Mouse (Mus musculus) limb, embryonic 14.5 days (tissue): ENCODE measurements around the gene Serpina16. TPM values are rescaled to one million over a fixed set of nuclear protein-coding genes. Genes with fewer than 3 reads are reported as not detected.
A peak's percentile ranks its signal among the peaks of the same experiment; 100 is the strongest.
"Not testable (repeated sequence)": the region's sequence is repeated elsewhere in the genome, so short reads cannot be mapped to it uniquely, and the experiment has no call there.

Experiments used
- ATAC-seq: fragments of 200-750 bp; cut with Nextera tagmentation; 2 replicates; pipeline ENCODE4 v1.8.0; 2017; ENCODE audit warnings: low read depth, moderate number of reproducible peaks, moderate TSS enrichment; ENCODE audit not compliant: low FRiP score
- DNase-seq: peaks from one replicate; pipeline ENCODE4 v3.0.0-alpha.2; 2015; ENCODE audit warnings: low spot score
- H3K27ac ChIP-seq: fragments of 300-500 bp; sonication (generic); replicated peaks from 2 replicates; pipeline ENCODE4 v1.5.1; 2014; ENCODE audit warnings: low read depth, mild to moderate bottlenecking, low read length, moderate library complexity, mixed read lengths
- H3K27me3 ChIP-seq: fragments of 300-500 bp; sonication (generic); 2 replicates; pipeline ENCODE4 v1.6.1; 2014; ENCODE audit warnings: low read length, mixed read lengths; ENCODE audit not compliant: control insufficient read depth, insufficient read depth
- H3K36me3 ChIP-seq: fragments of 300-500 bp; sonication (generic); 2 replicates; pipeline ENCODE4 v1.6.1; 2014; ENCODE audit warnings: mild to moderate bottlenecking, low read length, moderate library complexity, mixed read lengths; ENCODE audit not compliant: control insufficient read depth, insufficient read depth
- H3K4me1 ChIP-seq: fragments of 300-500 bp; sonication (generic); 2 replicates; pipeline ENCODE4 v1.6.1; 2014; ENCODE audit warnings: antibody characterized with exemption, low read length, mixed read lengths; ENCODE audit not compliant: control insufficient read depth, insufficient read depth
- H3K4me2 ChIP-seq: fragments of 300-500 bp; sonication (generic); replicated peaks from 2 replicates; pipeline ENCODE4 v1.6.1; 2014; ENCODE audit warnings: low read depth, mild to moderate bottlenecking, low read length, moderate library complexity; ENCODE audit not compliant: severe bottlenecking
- H3K4me3 ChIP-seq: fragments of 300-500 bp; sonication (generic); replicated peaks from 2 replicates; pipeline ENCODE4 v1.5.1; 2014; ENCODE audit warnings: low read length
- H3K9ac ChIP-seq: fragments of 300-500 bp; sonication (generic); 2 replicates; pipeline ENCODE4 v1.6.1; 2014; ENCODE audit warnings: mild to moderate bottlenecking, low read depth, low read length, moderate library complexity; ENCODE audit not compliant: severe bottlenecking
- H3K9me3 ChIP-seq: fragments of 300-500 bp; sonication (generic); 2 replicates; pipeline ENCODE4 v1.6.1; 2016; ENCODE audit warnings: low read length; ENCODE audit not compliant: control insufficient read depth
- POLR2A ChIP-seq: fragments of 200-500 bp; IDR thresholded peaks from 2 replicates; pipeline ENCODE4 v1.8.0; 2012; ENCODE audit warnings: inconsistent platforms, mild to moderate bottlenecking, moderate library complexity, borderline replicate concordance; ENCODE audit not compliant: insufficient read depth, insufficient read length; ENCODE audit errors: extremely low read depth
- WGBS: fragments of 180-500 bp; shearing (Covaris S2); extraction: QIAGEN DNeasy Blood & Tissue Kit; methylation state at CpG from one replicate; pipeline ENCODE4 v1.1.7; 2014; 5-methylcytosine and 5-hydroxymethylcytosine counted together
- polyA plus RNA-seq, 2 experiments: library from polyadenylated mRNA; depleted of rRNA in 1 of 2; stranded (reverse) in 1 of 2; unstranded in 1 of 2; fragments of >200 nt; fragmentation: Nextera tagmentation in 1 of 2; extraction: Ambion mirVana in 1 of 2; gene quantifications; 2 replicates each; pipeline versions ENCODE4 v1.2.1 to v1.2.3; 2012 to 2014

Serpina16 gene
- polyA plus RNA-seq, 2 experiments = not detected

GRCm38 (mm10) chr12:103683775-103684174 lies 7.8 kb upstream of the Serpina16 start:
- Histone ChIP-seq H3K4me2 (no peak overlapping the region), H3K9ac (no peak overlapping the region), H3K4me3 (no peak overlapping the region), H3K27ac (no peak overlapping the region), H3K4me1 (no peaks in the 10 kb centered on the region), H3K27me3 (no peaks in the 10 kb centered on the region), H3K9me3 (no peaks in the 10 kb centered on the region), H3K36me3 (no peaks in the 10 kb centered on the region)
- WGBS = 35% methylated on average over 4 of the region's 4 CpGs
- DNase-seq (no peak), ATAC-seq (no peak)
- no peak for TF ChIP-seq POLR2A

- no peak for TF ChIP-seq POLR2A
- Histone ChIP-seq H3K27ac (no peak overlapping the region), H3K9me3 (no peaks in the 10 kb centered on the region), H3K4me1 (no peaks in the 10 kb centered on the region), H3K4me3 (no peak overlapping the region), H3K9ac (no peak overlapping the region), H3K4me2 (no peak overlapping the region), H3K36me3 (no peaks in the 10 kb centered on the region), H3K27me3 (no peaks in the 10 kb centered on the region)
- ATAC-seq (no peak), DNase-seq (no peak)
- 82% methylated on average over 2 of the region's 2 CpGs for WGBS
Measured at GRCm38 (mm10) chr12:103681739-103682138, 5.8 kb upstream of the Serpina16 start.

GRCm38 (mm10) chr12:103681169-103681568 lies 5.2 kb upstream of the Serpina16 start:
- Histone ChIP-seq H3K27ac (no peak overlapping the region), H3K4me3 (no peak overlapping the region), H3K36me3 (no peaks in the 10 kb centered on the region), H3K27me3 (no peaks in the 10 kb centered on the region), H3K9me3 (no peaks in the 10 kb centered on the region), H3K4me2 (no peak overlapping the region), H3K4me1 (no peaks in the 10 kb centered on the region), H3K9ac (no peak overlapping the region)
- no peak for DNase-seq
- ATAC-seq = no peak
- 85% methylated on average over 2 of the region's 2 CpGs for WGBS
- no peak for TF ChIP-seq POLR2A

- ATAC-seq, H3K36me3 ChIP-seq, H3K4me1 ChIP-seq, H3K27me3 ChIP-seq, H3K4me2 ChIP-seq, H3K4me3 ChIP-seq, H3K9ac ChIP-seq, DNase-seq, H3K27ac ChIP-seq, H3K9me3 ChIP-seq: not testable (repeated sequence)
- 88% methylated on average over 1 of the region's 1 CpGs for WGBS
Measured at GRCm38 (mm10) chr12:103679853-103680252, 3.9 kb upstream of the Serpina16 start.

- TF ChIP-seq POLR2A = no peak
- no peaks in the 10 kb centered on the region for H3K9me3 ChIP-seq
- H3K27me3 ChIP-seq = no peaks in the 10 kb centered on the region
- ATAC-seq (no peak), DNase-seq (peak; percentile 75)
- no peaks in the 10 kb centered on the region for H3K4me1 ChIP-seq
- H3K36me3 ChIP-seq = no peaks in the 10 kb centered on the region
- no peak overlapping the region for H3K4me3 ChIP-seq
- H3K4me2 ChIP-seq = no peak overlapping the region
- WGBS = 48% methylated on average over 2 of the region's 2 CpGs
- no peak overlapping the region for H3K27ac ChIP-seq
- H3K9ac ChIP-seq = no peak overlapping the region
Measured at GRCm38 (mm10) chr12:103673179-103673578, 2.8 kb downstream of the Serpina16 start.

- Histone ChIP-seq H3K4me3 (no peak overlapping the region), H3K4me2 (no peak overlapping the region), H3K27me3 (no peaks in the 10 kb centered on the region), H3K4me1 (no peaks in the 10 kb centered on the region), H3K36me3 (no peaks in the 10 kb centered on the region), H3K9ac (no peak overlapping the region), H3K9me3 (no peaks in the 10 kb centered on the region), H3K27ac (no peak overlapping the region)
- no peak for TF ChIP-seq POLR2A
- 80% methylated on average over 3 of the region's 3 CpGs for WGBS
- ATAC-seq = no peak
- no peak for DNase-seq
Measured at GRCm38 (mm10) chr12:103671483-103671882, 4.5 kb downstream of the Serpina16 start.
